Mouse (Mus musculus) ES-E14 (cell line): ENCODE measurements around the gene Npr3.

Experiments
- CHD2 ChIP-seq: IDR thresholded peaks from 2 replicates; pipeline ENCODE4 v1.6.1; 2014; ENCODE audit warnings: mild to moderate bottlenecking, low read depth, low read length, inconsistent platforms
- HCFC1 ChIP-seq: IDR thresholded peaks from 2 replicates; pipeline ENCODE4 v1.6.1; 2012; ENCODE audit warnings: low read length, inconsistent platforms, borderline replicate concordance; ENCODE audit not compliant: insufficient read depth
- MAFK ChIP-seq: IDR thresholded peaks from 2 replicates; pipeline ENCODE4 v1.6.1; 2014; ENCODE audit warnings: mild to moderate bottlenecking, low read depth, low read length, inconsistent platforms; ENCODE audit not compliant: insufficient read depth
- ZC3H11A ChIP-seq: IDR thresholded peaks from 2 replicates; pipeline ENCODE4 v1.6.1; 2012; ENCODE audit warnings: low read depth, mild to moderate bottlenecking, inconsistent platforms, low read length, borderline replicate concordance

DNA sequence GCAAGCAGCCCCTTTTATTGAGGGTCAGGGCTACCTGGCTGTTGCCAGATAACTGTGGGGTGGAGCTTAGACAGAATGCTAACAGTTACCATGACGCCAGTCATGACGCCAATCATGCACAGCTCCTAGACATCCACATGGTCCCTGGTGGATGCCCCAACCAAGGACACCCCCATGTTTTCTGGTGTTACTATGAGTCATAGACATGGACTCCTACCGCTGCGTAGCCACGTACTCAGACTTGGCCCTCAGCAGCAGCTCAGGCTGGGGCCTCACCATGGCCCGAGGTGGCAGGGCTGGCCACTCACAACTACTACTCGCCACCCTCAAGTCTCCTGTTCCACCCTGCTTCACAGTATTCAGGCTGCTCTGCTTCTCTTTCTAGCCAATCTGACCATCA lies 44.1 kb upstream of the Npr3 start:
- TF ChIP-seq HCFC1 (no peak), ZC3H11A (no peak), CHD2 (no peak), MAFK (no peak)
